Mouse (Mus musculus) neural tube, embryonic 15.5 days (tissue): ENCODE data around the gene Ctu2. TPM values are rescaled to one million over a fixed set of nuclear protein-coding genes. Genes with fewer than 3 reads are reported as not detected.

Experiments used
- ATAC-seq: fragments of 200-750 bp; cut with Nextera tagmentation; 2 replicates; pipeline ENCODE4 v1.8.0; 2017; ENCODE audit warnings: mild to moderate bottlenecking, moderate TSS enrichment, moderate library complexity; ENCODE audit not compliant: low FRiP score
- H3K27ac ChIP-seq: fragments of 300-500 bp; sonication (generic); replicated peaks from 2 replicates; pipeline ENCODE4 v1.5.1; 2015; ENCODE audit warnings: mild to moderate bottlenecking, inconsistent platforms
- H3K27me3 ChIP-seq: fragments of 300-500 bp; sonication (generic); replicated peaks from 2 replicates; pipeline ENCODE4 v1.6.1; 2015; ENCODE audit warnings: inconsistent platforms
- H3K36me3 ChIP-seq: fragments of 300-500 bp; sonication (generic); 2 replicates; pipeline ENCODE4 v1.6.1; 2015; ENCODE audit warnings: inconsistent platforms
- H3K4me1 ChIP-seq: fragments of 300-500 bp; sonication (generic); 2 replicates; pipeline ENCODE4 v1.6.1; 2015; ENCODE audit warnings: inconsistent platforms
- H3K4me2 ChIP-seq: fragments of 300-500 bp; sonication (generic); 2 replicates; pipeline ENCODE4 v1.6.1; 2015; ENCODE audit warnings: inconsistent platforms, mild to moderate bottlenecking, moderate library complexity
- H3K4me3 ChIP-seq: fragments of 300-500 bp; sonication (generic); replicated peaks from 2 replicates; pipeline ENCODE4 v1.5.1; 2015; ENCODE audit warnings: mild to moderate bottlenecking, inconsistent platforms
- H3K9ac ChIP-seq: fragments of 300-500 bp; sonication (generic); replicated peaks from 2 replicates; pipeline ENCODE4 v1.6.1; 2015; ENCODE audit warnings: mild to moderate bottlenecking, inconsistent platforms
- H3K9me3 ChIP-seq: fragments of 300-500 bp; sonication (generic); replicated peaks from 2 replicates; pipeline ENCODE4 v1.6.1; 2016; ENCODE audit warnings: inconsistent platforms
- WGBS: fragments of 180-500 bp; shearing (Covaris S2); methylation state at CpG from one replicate; pipeline ENCODE4 v1.1.7; 2015; ENCODE audit warnings: mixed read lengths; 5-methylcytosine and 5-hydroxymethylcytosine counted together
- polyA plus RNA-seq: library from polyadenylated mRNA; unstranded; fragments of >200 nt; fragmentation: Nextera tagmentation; extraction: Ambion mirVana; gene quantifications from 2 replicates; pipeline ENCODE4 v1.2.1, GENCODE M21; 2015

Gene Ctu2
- polyA plus RNA-seq, 1 experiment from 2014 or later = 80.2 TPM

DNA sequence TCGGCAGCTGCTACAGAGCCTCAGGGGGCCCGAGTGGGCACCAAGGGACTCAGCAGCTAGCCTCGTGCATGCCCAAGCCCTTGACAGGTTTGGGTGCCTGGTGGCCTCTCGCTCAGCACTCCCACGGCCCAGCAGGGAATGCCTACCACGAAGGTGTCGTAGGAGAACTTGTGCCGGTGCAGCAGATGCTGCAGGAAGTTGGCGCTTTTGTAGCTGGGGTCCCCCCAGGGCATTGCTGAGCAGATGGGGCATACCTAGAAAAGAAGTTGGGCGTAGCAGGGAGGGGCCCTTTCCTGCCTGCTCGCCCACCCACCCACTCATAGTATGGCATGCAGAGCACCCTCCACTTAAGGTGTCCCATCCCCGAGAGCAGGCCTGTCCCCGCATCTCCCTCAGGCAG is 8.1 kb upstream of the Ctu2 start:
- no peak for ATAC-seq
- H3K4me2 ChIP-seq = no peak overlapping the region
- no peak overlapping the region for H3K4me3 ChIP-seq
- no peaks in the 10 kb centered on the region for H3K9me3 ChIP-seq
- H3K27ac ChIP-seq = no peak overlapping the region
- H3K4me1 ChIP-seq = no peaks in the 10 kb centered on the region; the same call in 1 of the 2 replicates
- 87% methylated on average over 13 of the region's 13 CpGs for WGBS
- no peak overlapping the region for H3K9ac ChIP-seq
- H3K27me3 ChIP-seq = peaks cover 12% of the 10 kb centered on the region
- H3K36me3 ChIP-seq = peaks cover 40% of the 10 kb centered on the region

DNA sequence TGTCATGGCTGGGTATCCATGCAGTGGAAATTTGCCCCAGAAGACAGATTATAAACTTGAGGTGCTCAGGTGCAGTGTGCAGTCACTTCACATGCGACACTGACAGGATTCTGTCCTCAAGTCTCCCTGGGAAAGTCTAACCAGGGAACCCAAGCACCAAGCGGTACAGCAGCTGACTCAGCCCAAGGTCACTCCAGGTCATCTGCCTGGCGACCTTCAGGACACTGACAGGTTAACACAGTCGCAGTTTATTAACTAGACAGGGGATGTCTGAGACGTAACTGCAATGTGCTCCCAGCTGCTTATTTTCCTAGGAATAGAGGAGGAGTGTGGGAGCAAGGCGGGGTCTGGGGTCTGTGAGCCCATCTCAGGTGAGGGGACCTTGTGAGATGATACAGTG is 6.5 kb upstream of the Ctu2 start:
- Histone ChIP-seq H3K4me2 (no peak overlapping the region), H3K4me3 (no peak overlapping the region), H3K9ac (no peak overlapping the region), H3K36me3 (peaks cover 51% of the 10 kb centered on the region), H3K4me1 (peaks cover 11% of the 10 kb centered on the region), H3K9me3 (no peaks in the 10 kb centered on the region), H3K27me3 (no peaks in the 10 kb centered on the region), H3K27ac (no peak overlapping the region)
- WGBS = 83% methylated on average over 6 of the region's 6 CpGs
- ATAC-seq = no peak

DNA sequence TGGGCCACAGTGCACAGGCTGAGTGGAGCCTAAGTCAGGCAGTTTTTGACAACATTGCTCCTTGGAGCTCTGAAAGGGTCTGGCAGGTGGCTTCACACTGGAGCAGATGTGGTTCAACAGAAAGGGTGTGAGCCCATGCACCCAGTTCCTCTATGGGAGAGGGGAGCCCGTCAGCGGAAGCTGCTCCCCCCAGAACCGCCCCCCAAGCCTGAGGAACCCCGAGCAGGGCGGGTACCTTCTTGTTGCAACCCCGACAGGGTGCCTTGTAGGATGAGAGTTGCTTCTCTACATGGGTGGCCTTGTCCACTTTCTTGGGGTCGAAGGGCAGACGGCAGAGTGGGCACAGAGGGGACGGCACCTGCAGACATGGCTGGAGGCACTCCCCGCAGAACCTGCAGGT is 6.0 kb upstream of the Ctu2 start:
- ATAC-seq = no peak
- peaks cover 17% of the 10 kb centered on the region for H3K4me1 ChIP-seq
- no peaks in the 10 kb centered on the region for H3K27me3 ChIP-seq
- H3K36me3 ChIP-seq = peaks cover 51% of the 10 kb centered on the region
- no peak overlapping the region for H3K4me2 ChIP-seq
- WGBS = 89% methylated on average over 10 of the region's 10 CpGs
- no peaks in the 10 kb centered on the region for H3K9me3 ChIP-seq
- no peak overlapping the region for H3K4me3 ChIP-seq
- no peak overlapping the region for H3K9ac ChIP-seq
- H3K27ac ChIP-seq = no peak overlapping the region

DNA sequence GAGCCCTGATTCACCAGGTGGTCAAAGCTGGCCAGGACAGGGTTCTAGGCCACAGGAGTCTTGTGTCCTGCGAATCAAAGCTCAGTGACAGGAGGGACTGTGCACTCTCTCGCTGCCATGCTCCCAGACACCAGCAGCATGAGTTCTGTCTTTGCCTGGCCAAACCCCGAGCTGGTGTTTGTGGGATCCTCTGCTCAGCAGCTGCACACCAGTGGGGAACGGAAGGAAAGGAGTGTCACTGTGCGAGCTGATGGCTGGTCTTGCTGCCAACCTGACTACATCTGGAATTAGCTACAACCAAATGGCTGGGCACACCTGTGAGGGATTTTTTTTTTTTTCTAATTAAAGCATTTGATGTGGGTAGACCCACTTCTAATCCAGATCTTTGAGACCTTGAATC is 5.3 kb upstream of the Ctu2 start:
- H3K27ac ChIP-seq = no peak overlapping the region
- H3K4me2 ChIP-seq = no peak overlapping the region
- H3K27me3 ChIP-seq = no peaks in the 10 kb centered on the region
- WGBS = 92% methylated on average over 5 of the region's 5 CpGs
- peaks cover 46% of the 10 kb centered on the region for H3K36me3 ChIP-seq
- no peak overlapping the region for H3K9ac ChIP-seq
- no peak overlapping the region for H3K4me3 ChIP-seq
- no peaks in the 10 kb centered on the region for H3K9me3 ChIP-seq
- H3K4me1 ChIP-seq = peaks cover 20% of the 10 kb centered on the region
- ATAC-seq = no peak

DNA sequence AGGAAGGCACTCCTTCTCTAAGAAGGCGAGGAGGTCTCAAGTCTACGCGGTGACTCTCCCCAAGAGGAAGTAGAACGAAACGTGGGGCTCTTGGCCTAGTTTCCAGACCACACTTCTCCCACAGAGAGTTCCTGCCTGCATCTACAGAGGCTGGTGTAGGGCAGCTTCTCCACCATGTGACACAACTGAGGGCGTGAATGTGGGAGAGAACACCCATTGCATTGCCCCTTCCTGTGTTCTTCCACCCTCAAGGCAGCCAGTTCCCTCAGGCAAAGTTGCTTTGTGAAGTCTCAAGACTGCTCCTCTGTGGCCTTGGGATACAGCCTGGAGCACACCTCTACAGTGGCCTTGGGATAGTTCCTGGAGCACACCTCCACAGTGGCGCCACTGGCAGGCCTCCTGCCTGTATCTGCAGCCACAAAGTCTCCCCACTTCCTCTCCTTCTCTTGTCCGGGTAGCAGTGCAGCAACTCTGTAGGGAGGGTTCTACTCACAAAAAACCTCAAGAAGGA is 2.0 kb upstream of the Ctu2 start:
- H3K9me3 ChIP-seq = no peaks in the 10 kb centered on the region
- WGBS = 97% methylated on average over 8 of the region's 8 CpGs
- no peak overlapping the region for H3K27ac ChIP-seq
- H3K36me3 ChIP-seq = peaks cover 40% of the 10 kb centered on the region
- ATAC-seq = no peak
- H3K4me1 ChIP-seq = peaks cover 33% of the 10 kb centered on the region
- H3K4me2 ChIP-seq = no peak overlapping the region
- no peak overlapping the region for H3K4me3 ChIP-seq
- no peaks in the 10 kb centered on the region for H3K27me3 ChIP-seq
- H3K9ac ChIP-seq = no peak overlapping the region

- Histone ChIP-seq H3K27ac (peak overlapping the region; percentile 89), H3K36me3 (peaks cover 44% of the 10 kb centered on the region), H3K4me3 (peak overlapping the region; percentile 100), H3K9ac (peak overlapping the region; percentile 96), H3K9me3 (no peaks in the 10 kb centered on the region), H3K27me3 (no peaks in the 10 kb centered on the region), H3K4me2 (peak overlapping the region; percentile 84), H3K4me1 (peaks cover 33% of the 10 kb centered on the region)
- ATAC-seq = no peak; the same call in 1 of the 2 replicates
- WGBS = 14% methylated on average over 16 of the region's 16 CpGs
Measured at GRCm38 (mm10) chr8:122474951-122475560, 887 bp upstream of the Ctu2 start.

DNA sequence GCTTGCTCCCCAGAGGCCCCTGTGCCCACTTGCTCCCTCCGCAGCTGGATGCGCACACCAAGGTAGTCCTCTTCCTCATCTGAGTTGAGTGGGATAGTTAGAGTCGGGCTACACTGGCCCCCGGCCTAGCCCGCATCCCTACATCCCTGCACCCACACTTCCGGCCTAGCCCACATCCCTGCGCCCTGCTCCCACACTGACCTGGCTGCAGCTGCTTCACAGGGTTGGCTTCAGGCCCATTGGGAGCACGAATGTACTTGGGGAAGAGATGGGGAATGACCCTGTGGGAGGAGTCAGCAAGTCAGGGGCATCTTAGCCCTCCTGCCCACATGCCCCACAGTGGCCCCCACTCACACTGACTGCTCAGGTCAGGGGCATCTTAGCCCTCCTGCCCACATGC is 6.5 kb downstream of the Ctu2 start:
- peaks cover 67% of the 10 kb centered on the region for H3K36me3 ChIP-seq
- no peak for ATAC-seq
- WGBS = 97% methylated on average over 8 of the region's 8 CpGs
- H3K4me2 ChIP-seq = no peak overlapping the region
- H3K27ac ChIP-seq = no peak overlapping the region
- no peaks in the 10 kb centered on the region for H3K9me3 ChIP-seq
- H3K9ac ChIP-seq = no peak overlapping the region
- no peak overlapping the region for H3K4me3 ChIP-seq
- H3K4me1 ChIP-seq = peaks cover 2% of the 10 kb centered on the region
- no peaks in the 10 kb centered on the region for H3K27me3 ChIP-seq

DNA sequence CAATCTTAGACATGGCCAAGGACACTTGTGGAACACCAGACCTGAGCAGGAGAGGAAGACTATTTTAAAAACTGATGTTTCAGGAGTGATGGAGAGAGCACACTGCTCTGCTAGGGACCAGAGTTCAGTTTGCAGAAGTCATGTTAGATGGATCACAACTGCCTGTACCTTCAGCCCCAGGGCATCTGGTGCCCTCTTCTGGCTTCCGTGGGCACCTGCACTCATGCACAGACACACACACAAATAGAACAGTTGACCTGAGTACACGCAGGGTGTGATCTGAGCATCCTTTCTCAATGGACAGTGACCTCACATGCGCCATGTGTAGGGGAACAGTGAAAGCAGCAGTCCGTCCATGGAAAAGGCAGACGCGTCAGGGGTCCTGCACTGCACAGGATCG is 7.9 kb downstream of the Ctu2 start:
- no peak overlapping the region for H3K27ac ChIP-seq
- H3K4me3 ChIP-seq = no peak overlapping the region
- 96% methylated on average over 7 of the region's 7 CpGs for WGBS
- no peak overlapping the region for H3K9ac ChIP-seq
- no peak for ATAC-seq
- no peaks in the 10 kb centered on the region for H3K4me1 ChIP-seq
- H3K27me3 ChIP-seq = no peaks in the 10 kb centered on the region
- H3K36me3 ChIP-seq = peaks cover 54% of the 10 kb centered on the region
- no peaks in the 10 kb centered on the region for H3K9me3 ChIP-seq
- H3K4me2 ChIP-seq = no peak overlapping the region

- 90% methylated on average over 12 of the region's 12 CpGs for WGBS
- Histone ChIP-seq H3K9ac (no peak overlapping the region), H3K27me3 (no peaks in the 10 kb centered on the region), H3K4me3 (no peak overlapping the region), H3K4me1 (no peaks in the 10 kb centered on the region), H3K27ac (no peak overlapping the region), H3K9me3 (no peaks in the 10 kb centered on the region), H3K4me2 (no peak overlapping the region), H3K36me3 (peaks cover 45% of the 10 kb centered on the region)
- no peak for ATAC-seq
Measured at GRCm38 (mm10) chr8:122484831-122485230, 8.9 kb downstream of the Ctu2 start.

DNA sequence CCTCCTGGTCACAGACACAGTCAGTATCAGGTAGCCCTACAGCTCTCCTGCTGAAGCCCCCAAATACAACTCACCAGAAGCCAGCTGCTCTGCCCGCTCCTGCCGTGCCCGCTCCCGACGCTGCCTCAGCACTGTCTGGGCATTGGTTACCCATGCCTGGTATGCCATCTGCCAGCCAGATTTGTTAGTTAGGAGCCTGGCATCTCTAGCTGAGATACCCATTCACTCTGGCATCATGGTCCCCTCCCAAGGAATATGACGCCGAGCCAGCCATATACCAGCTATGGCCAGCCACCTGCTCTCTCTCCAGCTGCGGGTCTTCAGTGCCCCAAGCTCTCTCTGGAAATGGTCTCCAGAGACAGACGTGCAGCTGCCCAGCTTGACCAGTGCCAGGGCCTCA is 12.4 kb downstream of the Ctu2 start:
- WGBS = 86% methylated on average over 9 of the region's 9 CpGs
- no peak overlapping the region for H3K9ac ChIP-seq
- no peak; the same call in 1 of the 2 replicates for ATAC-seq
- H3K36me3 ChIP-seq = peaks cover 15% of the 10 kb centered on the region
- H3K27ac ChIP-seq = no peak overlapping the region
- no peaks in the 10 kb centered on the region for H3K9me3 ChIP-seq
- H3K4me3 ChIP-seq = no peak overlapping the region
- no peaks in the 10 kb centered on the region for H3K27me3 ChIP-seq
- no peak overlapping the region for H3K4me2 ChIP-seq
- H3K4me1 ChIP-seq = no peaks in the 10 kb centered on the region

DNA sequence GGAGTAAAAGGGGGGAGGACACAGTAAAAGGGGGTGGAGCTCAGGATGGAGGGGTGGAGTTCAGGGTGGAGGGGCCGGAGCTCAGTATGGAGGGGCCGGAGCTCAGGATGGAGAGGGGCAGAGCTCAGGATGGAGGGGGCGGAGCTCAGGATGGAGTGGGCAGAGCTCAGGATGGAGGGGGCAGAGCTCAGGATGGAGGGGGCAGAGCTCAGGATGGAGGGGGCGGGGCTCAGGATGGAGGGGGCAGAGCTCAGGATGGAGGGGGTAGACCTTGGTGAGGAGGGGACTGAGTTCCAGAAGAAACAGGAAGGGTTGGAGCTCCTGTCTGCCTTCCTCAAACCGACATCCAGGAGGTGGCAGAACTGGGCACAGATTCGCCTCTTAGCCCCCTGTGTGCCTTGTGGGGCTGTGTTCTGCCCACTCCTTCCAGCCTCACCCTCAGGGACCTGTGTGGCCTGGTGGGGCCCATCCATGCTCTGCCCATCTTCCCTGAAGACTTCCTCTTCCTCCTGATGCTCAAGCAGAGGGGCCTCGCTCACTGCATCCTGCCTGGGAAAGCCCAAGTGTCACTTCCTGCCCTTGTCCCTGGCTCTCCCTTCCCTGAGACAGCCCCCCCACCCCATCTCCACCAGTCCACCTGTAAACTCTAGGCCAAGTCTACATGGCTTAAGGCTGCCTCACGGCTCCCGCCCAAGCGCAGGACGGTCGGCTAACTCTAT is 21.2 kb downstream of the Ctu2 start:
- Histone ChIP-seq H3K4me3 (no peak overlapping the region), H3K4me1 (no peaks in the 10 kb centered on the region), H3K27ac (no peak overlapping the region), H3K4me2 (no peak overlapping the region), H3K36me3 (no peaks in the 10 kb centered on the region), H3K9ac (no peak overlapping the region), H3K9me3 (no peaks in the 10 kb centered on the region), H3K27me3 (no peaks in the 10 kb centered on the region)
- no peak for ATAC-seq
- 83% methylated on average over 12 of the region's 12 CpGs for WGBS

- Histone ChIP-seq H3K4me1 (no peaks in the 10 kb centered on the region), H3K27ac (no peak overlapping the region), H3K4me3 (no peak overlapping the region), H3K27me3 (no peaks in the 10 kb centered on the region), H3K9me3 (no peaks in the 10 kb centered on the region), H3K36me3 (no peaks in the 10 kb centered on the region), H3K4me2 (no peak overlapping the region), H3K9ac (no peak overlapping the region)
- ATAC-seq = no peak
- WGBS = 72% methylated on average over 17 of the region's 17 CpGs
Measured at GRCm38 (mm10) chr8:122497912-122498311, 22.0 kb downstream of the Ctu2 start.
